Mouse (Mus musculus) stomach, embryonic 14.5 days (tissue): ENCODE results near the gene Adam23. TPM values are rescaled to one million over a fixed set of nuclear protein-coding genes. Genes with fewer than 3 reads are reported as not detected.

Source experiments
- ATAC-seq: fragments of 200-750 bp; cut with Nextera tagmentation; 2 replicates; pipeline ENCODE4 v1.8.0; 2017; ENCODE audit warnings: low read depth, moderate TSS enrichment; ENCODE audit not compliant: insufficient number of reproducible peaks, insufficient read depth, low FRiP score
- H3K27ac ChIP-seq: fragments of 300-500 bp; sonication (generic); 2 replicates; pipeline ENCODE4 v1.5.1; 2014; ENCODE audit warnings: mild to moderate bottlenecking, low read length, moderate library complexity, mixed read lengths
- H3K27me3 ChIP-seq: fragments of 300-500 bp; sonication (generic); 2 replicates; pipeline ENCODE4 v1.6.1; 2014; ENCODE audit warnings: low read length, control low read depth, mixed read lengths; ENCODE audit not compliant: control insufficient read depth, insufficient read depth
- H3K36me3 ChIP-seq: fragments of 300-500 bp; sonication (generic); 2 replicates; pipeline ENCODE4 v1.6.1; 2014; ENCODE audit warnings: mild to moderate bottlenecking, control low read depth, low read length, moderate library complexity, mixed read lengths; ENCODE audit not compliant: control insufficient read depth, insufficient read depth
- H3K4me1 ChIP-seq: fragments of 300-500 bp; sonication (generic); 2 replicates; pipeline ENCODE4 v1.6.1; 2014; ENCODE audit warnings: low read length, control low read depth, mixed read lengths; ENCODE audit not compliant: control insufficient read depth, insufficient read depth
- H3K4me2 ChIP-seq: fragments of 300-500 bp; sonication (generic); replicated peaks from 2 replicates; pipeline ENCODE4 v1.6.1; 2014; ENCODE audit warnings: low read depth, low read length, control low read depth
- H3K4me3 ChIP-seq: fragments of 300-500 bp; sonication (generic); 2 replicates; pipeline ENCODE4 v1.5.1; 2014; ENCODE audit warnings: low read depth, low read length, control low read depth
- H3K9ac ChIP-seq: fragments of 300-500 bp; sonication (generic); replicated peaks from 2 replicates; pipeline ENCODE4 v1.6.1; 2014; ENCODE audit warnings: low read depth, mild to moderate bottlenecking, control low read depth, low read length, moderate library complexity, mixed read lengths
- H3K9me3 ChIP-seq: fragments of 300-500 bp; sonication (generic); 2 replicates; pipeline ENCODE4 v1.6.1; 2016; ENCODE audit warnings: low read depth, low read length, control low read depth; ENCODE audit not compliant: control insufficient read depth
- WGBS: fragments of 180-500 bp; shearing (Covaris S2); extraction: QIAGEN DNeasy Blood & Tissue Kit; methylation state at CpG from one replicate; pipeline ENCODE4 v1.1.7; 2014; 5-methylcytosine and 5-hydroxymethylcytosine counted together
- polyA plus RNA-seq: library from polyadenylated mRNA; unstranded; fragments of >200 nt; fragmentation: Nextera tagmentation; extraction: Ambion mirVana; gene quantifications from 2 replicates; pipeline ENCODE4 v1.2.1, GENCODE M21; 2014

Gene Adam23
- polyA plus RNA-seq, 1 experiment from 2014 or later: 6.0 TPM

- Histone ChIP-seq H3K27ac (no peak overlapping the region), H3K4me1 (no peaks in the 10 kb centered on the region), H3K27me3 (no peaks in the 10 kb centered on the region), H3K9me3 (no peaks in the 10 kb centered on the region), H3K4me3 (no peak overlapping the region), H3K36me3 (no peaks in the 10 kb centered on the region), H3K9ac (no peak overlapping the region), H3K4me2 (no peak overlapping the region)
- WGBS: 45% methylated on average over 6 of the region's 6 CpGs
- no peak for ATAC-seq
Observed at GRCm38 (mm10) chr1:63573432-63573831, 127.7 kb downstream of the Adam23 start.

- Histone ChIP-seq H3K36me3 (no peaks in the 10 kb centered on the region), H3K4me2 (no peak overlapping the region), H3K27ac (no peak overlapping the region), H3K27me3 (no peaks in the 10 kb centered on the region), H3K9ac (no peak overlapping the region), H3K4me3 (no peak overlapping the region), H3K4me1 (no peaks in the 10 kb centered on the region), H3K9me3 (no peaks in the 10 kb centered on the region)
- WGBS: 42% methylated on average over 12 of the region's 12 CpGs
- no peak for ATAC-seq
Observed at GRCm38 (mm10) chr1:63573864-63574611, 128.3 kb downstream of the Adam23 start.

GRCm38 (mm10) chr1:63576803-63577202 is 131.1 kb downstream of the Adam23 start:
- no peak overlapping the region for H3K27ac ChIP-seq
- no peaks in the 10 kb centered on the region for H3K36me3 ChIP-seq
- no peaks in the 10 kb centered on the region for H3K27me3 ChIP-seq
- no peaks in the 10 kb centered on the region for H3K9me3 ChIP-seq
- H3K4me1 ChIP-seq: no peaks in the 10 kb centered on the region
- 69% methylated on average over 5 of the region's 5 CpGs for WGBS
- H3K4me2 ChIP-seq: no peak overlapping the region
- no peak overlapping the region for H3K4me3 ChIP-seq
- no peak for ATAC-seq
- no peak overlapping the region for H3K9ac ChIP-seq

GRCm38 (mm10) chr1:63579153-63579552 is 133.5 kb downstream of the Adam23 start:
- no peak for ATAC-seq
- H3K4me1 ChIP-seq: no peaks in the 10 kb centered on the region
- H3K9ac ChIP-seq: no peak overlapping the region
- H3K27me3 ChIP-seq: no peaks in the 10 kb centered on the region
- H3K4me3 ChIP-seq: no peak overlapping the region
- WGBS: 75% methylated on average over 8 of the region's 8 CpGs
- no peak overlapping the region for H3K4me2 ChIP-seq
- H3K36me3 ChIP-seq: no peaks in the 10 kb centered on the region
- no peak overlapping the region for H3K27ac ChIP-seq
- no peaks in the 10 kb centered on the region for H3K9me3 ChIP-seq

- WGBS: 74% methylated on average over 7 of the region's 7 CpGs
- no peaks in the 10 kb centered on the region for H3K4me1 ChIP-seq
- no peak overlapping the region for H3K27ac ChIP-seq
- peak; percentile 18; the same call in 1 of the 2 replicates for ATAC-seq
- no peak overlapping the region for H3K9ac ChIP-seq
- no peaks in the 10 kb centered on the region for H3K36me3 ChIP-seq
- no peak overlapping the region for H3K4me3 ChIP-seq
- H3K4me2 ChIP-seq: no peak overlapping the region
- no peaks in the 10 kb centered on the region for H3K9me3 ChIP-seq
- no peaks in the 10 kb centered on the region for H3K27me3 ChIP-seq
Observed at GRCm38 (mm10) chr1:63586869-63587268, 141.2 kb downstream of the Adam23 start.

GRCm38 (mm10) chr1:63603870-63604500 is 158.3 kb downstream of the Adam23 start:
- H3K36me3 ChIP-seq: no peaks in the 10 kb centered on the region
- ATAC-seq: no peak
- H3K4me3 ChIP-seq: no peak overlapping the region
- H3K9ac ChIP-seq: no peak overlapping the region
- H3K27ac ChIP-seq: no peak overlapping the region
- H3K4me1 ChIP-seq: no peaks in the 10 kb centered on the region
- WGBS: 11% methylated on average over 3 of the region's 3 CpGs
- no peaks in the 10 kb centered on the region for H3K27me3 ChIP-seq
- no peaks in the 10 kb centered on the region for H3K9me3 ChIP-seq
- H3K4me2 ChIP-seq: no peak overlapping the region

- H3K9me3 ChIP-seq: no peaks in the 10 kb centered on the region
- ATAC-seq: no peak
Observed at GRCm38 (mm10) chr1:63609613-63610012, 163.9 kb downstream of the Adam23 start.

GRCm38 (mm10) chr1:63614594-63614993 is 168.9 kb downstream of the Adam23 start:
- under 1% methylated on average over 11 of the region's 11 CpGs for WGBS
- Histone ChIP-seq H3K27me3 (no peaks in the 10 kb centered on the region), H3K4me1 (no peaks in the 10 kb centered on the region)

More at GRCm38 (mm10) chr1:63609613-63610012, 163.9 kb downstream of the Adam23 start:
- no peaks in the 10 kb centered on the region for H3K36me3 ChIP-seq
- H3K4me2 ChIP-seq: no peak overlapping the region
- H3K4me1 ChIP-seq: no peaks in the 10 kb centered on the region
- no peak overlapping the region for H3K4me3 ChIP-seq
- no peak overlapping the region for H3K27ac ChIP-seq
- H3K9ac ChIP-seq: no peak overlapping the region
- WGBS: 94% methylated on average over 4 of the region's 4 CpGs
- no peaks in the 10 kb centered on the region for H3K27me3 ChIP-seq

More at GRCm38 (mm10) chr1:63614594-63614993, 168.9 kb downstream of the Adam23 start:
- H3K27ac ChIP-seq: no peak overlapping the region
- no peaks in the 10 kb centered on the region for H3K9me3 ChIP-seq
- H3K4me2 ChIP-seq: no peak overlapping the region
- no peaks in the 10 kb centered on the region for H3K36me3 ChIP-seq
- no peak for ATAC-seq
- H3K9ac ChIP-seq: no peak overlapping the region
- no peak overlapping the region for H3K4me3 ChIP-seq
